16 mouse cellular contexts compared by ENCODE assay signal in genomic region chr16:94094251-94095108, GRCm38 (mm10). TPM values are rescaled to one million over a fixed set of nuclear protein-coding genes. Genes with fewer than 3 reads are reported as not detected.
DNase-seq lines count a peak whose midpoint lies in the region; ATAC-seq and TF ChIP-seq lines count a peak whose summit lies in the region.
"Had no signal": no experiment of that assay in that cellular context is flagged by ENCODE, and none has a peak within 500 bp of the region (broad histone marks: within the 10 kb centered on the region; RNA-seq: fewer than 3 reads in every experiment).

No protein-coding gene starts in this region.

- H3K27ac ChIP-seq in forebrain, embryonic 16.5 days (ENCODE audit: low read length), result no peak overlapping the region
- no peak overlapping the region for H3K27ac ChIP-seq in forebrain, embryonic 15.5 days (replicated peaks)
- no peak overlapping the region for H3K27ac ChIP-seq in lung, embryonic 14.5 days (ENCODE audit: low read depth)
- H3K27ac ChIP-seq in limb, embryonic 14.5 days (replicated peaks; ENCODE audit: low read depth, low read length), result no peak overlapping the region
- no peak overlapping the region for H3K27ac ChIP-seq in layer of hippocampus, adult 2 months

- ATAC-seq in forebrain, embryonic 16.5 days, result 0 out of 2 replicates have a peak, but pooled peaks have one; percentile 12
- no peak for ATAC-seq in forebrain, embryonic 15.5 days (replicated peaks)
- ATAC-seq in lung, embryonic 14.5 days (ENCODE audit: insufficient read depth), result no peak
- ATAC-seq in common myeloid progenitor, adult 5-6 weeks (replicated peaks; ENCODE audit: low read depth, poor library complexity, severe bottlenecking), result 0 out of 2 replicates have a peak, but pooled peaks have one; percentile 13
- ATAC-seq in limb, embryonic 14.5 days (ENCODE audit: low FRiP score, low read depth), result no peak

- no peak for TF ChIP-seq CTCF in lung, embryonic 14.5 days (IDR thresholded peaks at IDR 0.05; ENCODE audit: low read depth)
- no peak for TF ChIP-seq CTCF in lung, adult 2 months (IDR thresholded peaks at IDR 0.05; ENCODE audit: insufficient read depth, low read length)
- no peak for TF ChIP-seq CTCF in layer of hippocampus, adult 2 months (conservative IDR thresholded peaks at IDR 0.05)

- peak; percentile 27 for DNase-seq in lung, embryonic 14.5 days
- DNase-seq in lung, adult 2 months, result no peak
- DNase-seq in limb, embryonic 14.5 days (ENCODE audit: low spot score), result no peak
- DNase-seq in layer of hippocampus, adult 2 months (ENCODE audit: low spot score in 2 of 2), result no peak
- DNase-seq in spleen, postnatal 14 days (ENCODE audit: low spot score in 2 of 2), result no peak
- DNase-seq: cerebellum, adult 2 months; gastrocnemius, postnatal 10 days; kidney, adult 18-20 months; layer of hippocampus, postnatal 36 days had no signal

- no peak overlapping the region for H3K4me3 ChIP-seq in forebrain, embryonic 16.5 days (replicated peaks; ENCODE audit: low read length)
- H3K4me3 ChIP-seq in forebrain, embryonic 15.5 days, result no peak overlapping the region
- H3K4me3 ChIP-seq in lung, embryonic 14.5 days (ENCODE audit: low read depth, low read length), result no peak overlapping the region
- no peak overlapping the region for H3K4me3 ChIP-seq in lung, adult 2 months (replicated peaks; ENCODE audit: extremely low read depth, low read depth, low read length)
- H3K4me3 ChIP-seq in limb, embryonic 14.5 days (replicated peaks; ENCODE audit: low read length), result 0 out of 2 replicates have a peak overlapping the region, but pooled peaks have one; percentile 1
- H3K4me3 ChIP-seq in layer of hippocampus, adult 2 months, result no peak overlapping the region

- no peaks in the 10 kb centered on the region for H3K36me3 ChIP-seq in forebrain, embryonic 16.5 days (ENCODE audit: control insufficient read depth, insufficient read depth)
- no peaks in the 10 kb centered on the region for H3K36me3 ChIP-seq in forebrain, embryonic 15.5 days
- H3K36me3 ChIP-seq in lung, embryonic 14.5 days (ENCODE audit: insufficient read depth), result no peaks in the 10 kb centered on the region
- no peaks in the 10 kb centered on the region for H3K36me3 ChIP-seq in limb, embryonic 14.5 days (ENCODE audit: control insufficient read depth, insufficient read depth, low read length)

- peaks cover 82% of the 10 kb centered on the region for H3K27me3 ChIP-seq in forebrain, embryonic 16.5 days (replicated peaks; ENCODE audit: control insufficient read depth, insufficient read depth, low read length)
- peaks cover 94% of the 10 kb centered on the region for H3K27me3 ChIP-seq in forebrain, embryonic 15.5 days
- H3K27me3 ChIP-seq in lung, embryonic 14.5 days (ENCODE audit: insufficient read depth, low read length), result peaks cover 89% of the 10 kb centered on the region
- H3K27me3 ChIP-seq in limb, embryonic 14.5 days (ENCODE audit: control insufficient read depth, insufficient read depth, low read length), result peaks cover 82% of the 10 kb centered on the region

- 1% methylated on average over 48 of the region's 48 CpGs for WGBS in forebrain, embryonic 16.5 days
- under 1% methylated on average over 48 of the region's 48 CpGs for whole genome bisulfite sequencing in forebrain, embryonic 15.5 days
- WGBS in lung, embryonic 14.5 days, result 3% methylated on average over 48 of the region's 48 CpGs
- 7% methylated on average over 48 of the region's 48 CpGs for WGBS in lung, adult 2 months
- 2% methylated on average over 48 of the region's 48 CpGs for WGBS in limb, embryonic 14.5 days

- H3K4me2 ChIP-seq in forebrain, embryonic 16.5 days (ENCODE audit: low read length), result no peak overlapping the region
- H3K4me2 ChIP-seq in forebrain, embryonic 15.5 days (replicated peaks), result no peak overlapping the region
- H3K4me2 ChIP-seq in lung, embryonic 14.5 days, result no peak overlapping the region
- peak overlapping the region; percentile 13; the same call in 1 of the 2 replicates for H3K4me2 ChIP-seq in limb, embryonic 14.5 days (replicated peaks; ENCODE audit: low read depth, low read length, severe bottlenecking)

- H3K9me3 ChIP-seq in forebrain, embryonic 16.5 days (ENCODE audit: control insufficient read depth, low read length), result no peaks in the 10 kb centered on the region
- H3K9me3 ChIP-seq in forebrain, embryonic 15.5 days, result no peaks in the 10 kb centered on the region
- no peaks in the 10 kb centered on the region for H3K9me3 ChIP-seq in lung, embryonic 14.5 days (ENCODE audit: low read depth, low read length)
- H3K9me3 ChIP-seq in limb, embryonic 14.5 days (ENCODE audit: control insufficient read depth, low read length), result no peaks in the 10 kb centered on the region

- H3K9ac ChIP-seq in forebrain, embryonic 16.5 days (replicated peaks; ENCODE audit: low read depth, low read length), result no peak overlapping the region
- no peak overlapping the region for H3K9ac ChIP-seq in forebrain, embryonic 15.5 days (replicated peaks)
- no peak overlapping the region for H3K9ac ChIP-seq in lung, embryonic 14.5 days
- no peak overlapping the region for H3K9ac ChIP-seq in limb, embryonic 14.5 days (ENCODE audit: low read depth, low read length, severe bottlenecking)

- TF ChIP-seq POLR2A in lung, adult 2 months (IDR thresholded peaks at IDR 0.05; ENCODE audit: borderline replicate concordance, extremely low read depth, low read depth, low read length), result no peak
- TF ChIP-seq POLR2A in limb, embryonic 14.5 days (IDR thresholded peaks at IDR 0.05; ENCODE audit: borderline replicate concordance, extremely low read depth, insufficient read depth, insufficient read length), result no peak

- H3K4me1 ChIP-seq in forebrain, embryonic 16.5 days (replicated peaks; ENCODE audit: control insufficient read depth, insufficient read depth, low read length), result no peaks in the 10 kb centered on the region
- peaks cover 5% of the 10 kb centered on the region; the same call in 1 of the 2 replicates for H3K4me1 ChIP-seq in forebrain, embryonic 15.5 days
- H3K4me1 ChIP-seq in lung, embryonic 14.5 days (ENCODE audit: insufficient read depth), result no peaks in the 10 kb centered on the region
- H3K4me1 ChIP-seq in lung, adult 2 months (ENCODE audit: control insufficient read depth, insufficient read depth, low read length), result no peaks in the 10 kb centered on the region
- 0 out of 2 replicates have a peak, but pooled peaks cover 5% of the 10 kb centered on the region for H3K4me1 ChIP-seq in limb, embryonic 14.5 days (ENCODE audit: control insufficient read depth, insufficient read depth, low read length)

RNA-seq across cellular contexts. Expression of gene Sim2, which starts 9.7 kb away (rescaled TPM):
- polyA plus RNA-seq in forebrain, embryonic 16.5 days (2015; fragmentation: Nextera tagmentation; extraction: Ambion mirVana), result 0.06 TPM in 1 of 2 replicates, not detected in the other
- 0.04 TPM in 1 of 2 replicates, not detected in the other for polyA plus RNA-seq in forebrain, embryonic 15.5 days (2015; fragmentation: Nextera tagmentation; extraction: Ambion mirVana)
- 0.04 TPM in 1 of 2 replicates, not detected in the other for polyA plus RNA-seq in lung, embryonic 14.5 days (2014; fragmentation: Nextera tagmentation; extraction: Ambion mirVana)
- 0.05 and 8.8 TPM in 2 replicates for polyA plus RNA-seq in lung, adult 2 months (2012; rRNA removed)
- not detected in 2 replicates for total RNA-seq in common myeloid progenitor, adult 5-6 weeks (2017)
- 5.9 and 7.0 TPM in 2 replicates for polyA plus RNA-seq in limb, embryonic 14.5 days (2012; rRNA removed)
- polyA plus RNA-seq in limb, embryonic 14.5 days (2014; fragmentation: Nextera tagmentation; extraction: Ambion mirVana), result 0.97 and 1.4 TPM in 2 replicates
- total RNA-seq in layer of hippocampus, adult 2 months (2021), result under 1 TPM; 0.28 to 0.64 TPM
- total RNA-seq: megakaryocyte, adult 5-6 weeks; neutrophil, adult 5-6 weeks had no signal
- polyA plus RNA-seq: heart, postnatal 0 days; liver, embryonic 16.5 days had no signal

Comparison
In these comparisons a context has a peak if more than half of its experiments do, and no peak if none do; other contexts are left out.
1. ATAC-seq: peak in forebrain, embryonic 16.5 days (single experiment) and common myeloid progenitor, adult 5-6 weeks (single experiment); none in forebrain, embryonic 15.5 days (single experiment), lung, embryonic 14.5 days (single experiment) and limb, embryonic 14.5 days (single experiment).